Mouse (Mus musculus) heart, embryonic 15.5 days (tissue): ENCODE measurements around the gene Tnpo2. TPM values are rescaled to one million over a fixed set of nuclear protein-coding genes. Genes with fewer than 3 reads are reported as not detected.

ENCODE experiments used
- ATAC-seq: fragments of 200-750 bp; cut with Nextera tagmentation; replicated peaks from 2 replicates; pipeline ENCODE4 v1.8.0; 2017; ENCODE audit warnings: low read depth, moderate TSS enrichment; ENCODE audit not compliant: insufficient number of reproducible peaks, insufficient read depth, low FRiP score
- H3K27ac ChIP-seq: fragments of 300-500 bp; sonication (generic); 2 replicates; pipeline ENCODE4 v1.5.1; 2015; ENCODE audit warnings: mild to moderate bottlenecking, inconsistent platforms
- H3K27me3 ChIP-seq: fragments of 300-500 bp; sonication (generic); 2 replicates; pipeline ENCODE4 v1.6.1; 2015; ENCODE audit warnings: inconsistent platforms
- H3K36me3 ChIP-seq: fragments of 300-500 bp; sonication (generic); 2 replicates; pipeline ENCODE4 v1.6.1; 2015; ENCODE audit warnings: mild to moderate bottlenecking, inconsistent platforms
- H3K4me1 ChIP-seq: fragments of 300-500 bp; sonication (generic); replicated peaks from 2 replicates; pipeline ENCODE4 v1.6.1; 2015; ENCODE audit warnings: inconsistent platforms
- H3K4me2 ChIP-seq: fragments of 300-500 bp; sonication (generic); 2 replicates; pipeline ENCODE4 v1.6.1; 2015; ENCODE audit warnings: inconsistent platforms, mild to moderate bottlenecking, moderate library complexity
- H3K4me3 ChIP-seq: fragments of 300-500 bp; sonication (generic); 2 replicates; pipeline ENCODE4 v1.5.1; 2015; ENCODE audit warnings: mild to moderate bottlenecking, inconsistent platforms
- H3K9ac ChIP-seq: fragments of 300-500 bp; sonication (generic); 2 replicates; pipeline ENCODE4 v1.6.1; 2015; ENCODE audit warnings: mild to moderate bottlenecking, inconsistent platforms
- H3K9me3 ChIP-seq: fragments of 300-500 bp; sonication (generic); replicated peaks from 2 replicates; pipeline ENCODE4 v1.6.1; 2016; ENCODE audit warnings: inconsistent platforms
- WGBS: fragments of 180-500 bp; shearing (Covaris S2); methylation state at CpG from one replicate; pipeline ENCODE4 v1.1.7; 2015; ENCODE audit warnings: mixed read lengths; 5-methylcytosine and 5-hydroxymethylcytosine counted together
- microRNA-seq: library from miRNA; unstranded; fragments of <30 nt; microRNA quantifications from one replicate; pipeline ENCODE4, GENCODE M21; 2016
- polyA plus RNA-seq: library from polyadenylated mRNA; unstranded; fragments of >200 nt; fragmentation: Nextera tagmentation; extraction: Ambion mirVana; gene quantifications from 2 replicates; pipeline ENCODE4 v1.2.1, GENCODE M21; 2015

Gene Tnpo2
- polyA plus RNA-seq, 1 experiment from 2014 or later = 17.7 TPM

- Histone ChIP-seq H3K4me2 (no peak overlapping the region), H3K27ac (no peak overlapping the region), H3K9me3 (no peaks in the 10 kb centered on the region), H3K4me3 (no peak overlapping the region), H3K9ac (no peak overlapping the region), H3K27me3 (no peaks in the 10 kb centered on the region), H3K36me3 (peaks cover 27% of the 10 kb centered on the region; the same call in 1 of the 2 replicates), H3K4me1 (peaks cover 8% of the 10 kb centered on the region)
- no peak for ATAC-seq
- 66% methylated on average over 2 of the region's 2 CpGs for WGBS
Measured at GRCm38 (mm10) chr8:85088771-85089170, 52.1 kb downstream of the Tnpo2 start.

GRCm38 (mm10) chr8:85090856-85091255 lies 54.1 kb downstream of the Tnpo2 start:
- H3K4me3 ChIP-seq = no peak overlapping the region
- no peaks in the 10 kb centered on the region for H3K27me3 ChIP-seq
- no peaks in the 10 kb centered on the region for H3K4me1 ChIP-seq
- peaks cover 26% of the 10 kb centered on the region for H3K36me3 ChIP-seq
- H3K9me3 ChIP-seq = no peaks in the 10 kb centered on the region
- WGBS = 88% methylated on average over 11 of the region's 11 CpGs
- no peak overlapping the region for H3K9ac ChIP-seq
- no peak for ATAC-seq
- no peak overlapping the region for H3K27ac ChIP-seq
- H3K4me2 ChIP-seq = no peak overlapping the region

- no peaks in the 10 kb centered on the region for H3K4me1 ChIP-seq
- no peak for ATAC-seq
- 40% methylated on average over 21 of the region's 21 CpGs for WGBS
- H3K27me3 ChIP-seq = no peaks in the 10 kb centered on the region
- no peaks in the 10 kb centered on the region for H3K9me3 ChIP-seq
- no peak overlapping the region for H3K9ac ChIP-seq
- H3K4me2 ChIP-seq = no peak overlapping the region
- H3K36me3 ChIP-seq = peaks cover 31% of the 10 kb centered on the region
- no peak overlapping the region for H3K4me3 ChIP-seq
- no peak overlapping the region for H3K27ac ChIP-seq
Measured at GRCm38 (mm10) chr8:85091526-85092090, 54.9 kb downstream of the Tnpo2 start.

GRCm38 (mm10) chr8:85095051-85095450 lies 58.3 kb downstream of the Tnpo2 start:
- ATAC-seq = no peak
- no peak overlapping the region for H3K9ac ChIP-seq
- H3K4me1 ChIP-seq = no peaks in the 10 kb centered on the region
- 88% methylated on average over 13 of the region's 13 CpGs for WGBS
- H3K36me3 ChIP-seq = peaks cover 24% of the 10 kb centered on the region
- H3K27me3 ChIP-seq = no peaks in the 10 kb centered on the region
- no peak overlapping the region for H3K4me3 ChIP-seq
- no peaks in the 10 kb centered on the region for H3K9me3 ChIP-seq
- H3K4me2 ChIP-seq = no peak overlapping the region
- H3K27ac ChIP-seq = no peak overlapping the region

DNA sequence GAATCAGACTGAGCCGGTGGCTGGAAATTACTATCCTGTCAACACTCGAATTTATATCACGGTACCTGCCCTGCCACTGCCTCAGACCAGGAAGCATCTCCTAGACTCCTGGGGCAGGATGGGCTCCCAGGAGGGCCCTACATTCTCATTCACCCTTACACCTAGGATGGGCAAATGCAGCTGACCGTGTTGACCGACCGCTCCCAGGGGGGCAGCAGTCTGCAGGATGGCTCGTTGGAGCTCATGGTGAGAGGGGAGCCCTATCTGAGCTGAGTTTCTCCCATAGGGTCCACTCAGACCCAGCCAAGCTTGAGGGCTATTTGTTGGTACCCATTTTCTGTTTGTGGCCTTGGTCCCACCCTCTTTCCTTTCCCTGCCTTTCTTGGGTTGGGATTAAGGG lies 58.9 kb downstream of the Tnpo2 start:
- WGBS = 94% methylated on average over 7 of the region's 7 CpGs
- H3K9me3 ChIP-seq = no peaks in the 10 kb centered on the region
- no peak overlapping the region for H3K27ac ChIP-seq
- no peaks in the 10 kb centered on the region for H3K4me1 ChIP-seq
- peaks cover 24% of the 10 kb centered on the region for H3K36me3 ChIP-seq
- H3K4me2 ChIP-seq = no peak overlapping the region
- H3K9ac ChIP-seq = no peak overlapping the region
- no peaks in the 10 kb centered on the region for H3K27me3 ChIP-seq
- no peak overlapping the region for H3K4me3 ChIP-seq
- ATAC-seq = no peak

- H3K36me3 ChIP-seq = peaks cover 24% of the 10 kb centered on the region
- no peak overlapping the region for H3K27ac ChIP-seq
- no peaks in the 10 kb centered on the region for H3K4me1 ChIP-seq
- no peak overlapping the region for H3K4me3 ChIP-seq
- ATAC-seq = no peak
- no peaks in the 10 kb centered on the region for H3K9me3 ChIP-seq
- H3K4me2 ChIP-seq = no peak overlapping the region
- no peak overlapping the region for H3K9ac ChIP-seq
- 91% methylated on average over 16 of the region's 16 CpGs for WGBS
- no peaks in the 10 kb centered on the region for H3K27me3 ChIP-seq
Measured at GRCm38 (mm10) chr8:85096196-85096595, 59.5 kb downstream of the Tnpo2 start.

- ATAC-seq = no peak
- Histone ChIP-seq H3K4me2 (no peak overlapping the region), H3K9ac (no peak overlapping the region), H3K9me3 (no peaks in the 10 kb centered on the region), H3K4me3 (no peak overlapping the region), H3K27me3 (no peaks in the 10 kb centered on the region), H3K27ac (no peak overlapping the region), H3K36me3 (peaks cover 24% of the 10 kb centered on the region), H3K4me1 (no peaks in the 10 kb centered on the region)
- 79% methylated on average over 4 of the region's 4 CpGs for WGBS
Measured at GRCm38 (mm10) chr8:85096850-85097249, 60.1 kb downstream of the Tnpo2 start.

GRCm38 (mm10) chr8:85100076-85100665 lies 63.5 kb downstream of the Tnpo2 start:
- no peak overlapping the region for H3K4me2 ChIP-seq
- no peak for ATAC-seq
- WGBS = 76% methylated on average over 4 of the region's 4 CpGs

More at GRCm38 (mm10) chr8:85100076-85100665, 63.5 kb downstream of the Tnpo2 start:
- Histone ChIP-seq H3K9me3 (no peaks in the 10 kb centered on the region), H3K27ac (no peak overlapping the region), H3K9ac (no peak overlapping the region), H3K27me3 (no peaks in the 10 kb centered on the region), H3K36me3 (peaks cover 16% of the 10 kb centered on the region), H3K4me1 (no peaks in the 10 kb centered on the region), H3K4me3 (no peak overlapping the region)

Small RNAs within 50 kb of the gene (microRNA-seq; reads per million reads assigned to microRNA genes)
- gene Mir7070 = not detected

Other genes starting within 250 kb of the Tnpo2 start
- gene Nfix, start 236.6 kb upstream of the Tnpo2 start, polyA plus RNA-seq = 15.0 and 20.8 TPM in 2 replicates
- gene Dand5, start 214.1 kb upstream of the Tnpo2 start, polyA plus RNA-seq = 5.8 and 6.4 TPM in 2 replicates
- 45.3 and 46.5 TPM in 2 replicates for gene Gadd45gip1, start 205.4 kb upstream of the Tnpo2 start, polyA plus RNA-seq
- 107 and 123 TPM in 2 replicates for gene Rad23a, start 196.2 kb upstream of the Tnpo2 start, polyA plus RNA-seq
- 525 and 658 TPM in 2 replicates for gene Calr, start 190.0 kb upstream of the Tnpo2 start, polyA plus RNA-seq
- gene Farsa, start 179.9 kb upstream of the Tnpo2 start, polyA plus RNA-seq = 44.5 and 62.5 TPM in 2 replicates
- 23.0 and 32.6 TPM in 2 replicates for gene Syce2, start 164.8 kb upstream of the Tnpo2 start, polyA plus RNA-seq
- gene Gcdh, start 143.0 kb upstream of the Tnpo2 start, polyA plus RNA-seq = 36.4 and 40.1 TPM in 2 replicates
- gene Klf1, start 135.0 kb upstream of the Tnpo2 start, polyA plus RNA-seq = 1.1 and 4.9 TPM in 2 replicates
- 4.3 and 7.3 TPM in 2 replicates for gene Dnase2a, start 128.4 kb upstream of the Tnpo2 start, polyA plus RNA-seq
- gene Mast1, start 99.6 kb upstream of the Tnpo2 start, polyA plus RNA-seq = 0.09 and 0.41 TPM in 2 replicates
- 0.26 TPM in 1 of 2 replicates, not detected in the other for gene Rtbdn, start 89.9 kb upstream of the Tnpo2 start, polyA plus RNA-seq
- not detected in 2 replicates for gene Gm49661, start 67.5 kb upstream of the Tnpo2 start, polyA plus RNA-seq
- 596 and 644 TPM in 2 replicates for gene Prdx2, start 67.3 kb upstream of the Tnpo2 start, polyA plus RNA-seq
- gene Rnaseh2a, start 67.1 kb upstream of the Tnpo2 start, polyA plus RNA-seq = 62.9 and 83.7 TPM in 2 replicates
- gene Junb, start 58.2 kb upstream of the Tnpo2 start, polyA plus RNA-seq = 11.0 and 16.6 TPM in 2 replicates
- gene Hook2, start 46.3 kb upstream of the Tnpo2 start, polyA plus RNA-seq = 5.3 and 8.8 TPM in 2 replicates
- not detected in 2 replicates for gene Best2, start 22.4 kb upstream of the Tnpo2 start, polyA plus RNA-seq
- 97.7 and 106 TPM in 2 replicates for gene Asna1, start 11.6 kb upstream of the Tnpo2 start, polyA plus RNA-seq
- gene Trir, start 10.1 kb upstream of the Tnpo2 start, polyA plus RNA-seq = 68.4 and 77.2 TPM in 2 replicates
- 15.4 and 22.2 TPM in 2 replicates for gene Fbxw9, start 23.1 kb downstream of the Tnpo2 start, polyA plus RNA-seq
- not detected in 2 replicates for gene Gm5741, start 31.1 kb downstream of the Tnpo2 start, polyA plus RNA-seq
- gene Dhps, start 34.8 kb downstream of the Tnpo2 start, polyA plus RNA-seq = 46.1 and 52.8 TPM in 2 replicates
- gene Wdr83os, start 43.8 kb downstream of the Tnpo2 start, polyA plus RNA-seq = 106 and 110 TPM in 2 replicates
- gene Wdr83, start 44.4 kb downstream of the Tnpo2 start, polyA plus RNA-seq = 33.1 and 40.8 TPM in 2 replicates
- 30.6 and 41.2 TPM in 2 replicates for gene Man2b1, start 46.4 kb downstream of the Tnpo2 start, polyA plus RNA-seq
- 0.81 and 1.5 TPM in 2 replicates for gene Zfp791, start 86.2 kb downstream of the Tnpo2 start, polyA plus RNA-seq
- gene Cks1brt, start 115.0 kb downstream of the Tnpo2 start, polyA plus RNA-seq = not detected in 2 replicates
- not detected in 2 replicates for gene Olfr371, start 189.1 kb downstream of the Tnpo2 start, polyA plus RNA-seq